Mouse (Mus musculus): ENCODE results near the gene Aven. TPM values are rescaled to one million over a fixed set of nuclear protein-coding genes. Genes with fewer than 3 reads are reported as not detected.

Gene Aven
- polyA plus RNA-seq, 1 experiment from 2014 or later: 14.2 TPM

DNA sequence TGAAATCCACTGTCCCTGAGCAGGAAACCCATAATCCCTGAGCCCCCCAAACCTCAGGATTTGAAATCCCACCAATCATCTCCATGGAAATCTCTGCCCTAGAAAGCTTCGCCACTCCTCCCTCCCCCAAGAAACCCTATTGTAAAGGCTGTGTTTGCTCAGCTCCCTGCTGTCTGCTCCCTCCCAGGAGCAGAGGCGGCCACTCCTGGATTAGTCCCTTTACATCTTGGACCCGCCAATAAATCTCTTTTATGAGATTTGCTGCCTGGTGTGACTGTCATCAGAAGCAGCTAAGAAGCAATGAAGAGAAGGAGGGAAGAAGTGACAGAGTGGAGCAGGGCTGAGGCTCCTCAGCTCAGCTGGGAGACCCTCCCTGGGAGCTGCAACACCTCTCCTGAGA is 124.4 kb downstream of the Aven start:
- Histone ChIP-seq H3K4me2 (no peak overlapping the region), H3K4me3 (no peak overlapping the region), H3K36me3 (no peaks in the 10 kb centered on the region), H3K4me1 (no peaks in the 10 kb centered on the region; the same call in 1 of the 2 replicates), H3K27me3 (replicated peaks) (no peaks in the 10 kb centered on the region), H3K27ac (no peak overlapping the region), H3K9me3 (replicated peaks) (no peaks in the 10 kb centered on the region), H3K9ac (no peak overlapping the region)
- no peak; the same call in 1 of the 2 replicates for ATAC-seq
- WGBS (ENCODE audit: insufficient replicate concordance): 50% methylated on average over 3 of the region's 3 CpGs

DNA sequence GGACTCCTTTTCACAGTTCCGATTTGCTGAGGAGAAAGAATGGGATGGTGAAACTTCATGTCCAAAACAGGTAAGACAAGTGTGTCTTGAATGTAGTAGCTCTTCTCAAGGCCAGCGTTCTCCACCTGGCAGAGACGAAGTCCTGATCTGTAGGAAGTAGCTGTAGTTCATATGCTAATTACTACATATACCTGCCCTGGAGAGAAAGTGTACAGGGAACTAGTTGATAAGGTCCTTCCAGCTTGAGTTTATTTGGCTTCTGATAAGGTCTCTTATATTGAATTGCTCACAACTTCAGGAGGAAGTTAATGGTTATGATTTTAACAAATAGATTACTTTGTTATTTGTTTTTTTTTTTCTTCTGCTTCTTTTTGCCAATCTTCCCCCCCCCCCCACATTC is 132.4 kb downstream of the Aven start:
- Histone ChIP-seq H3K9me3 (replicated peaks) (no peaks in the 10 kb centered on the region), H3K27me3 (replicated peaks) (no peaks in the 10 kb centered on the region), H3K4me1 (no peaks in the 10 kb centered on the region; the same call in 1 of the 2 replicates), H3K4me3 (no peak overlapping the region), H3K4me2 (no peak overlapping the region), H3K36me3 (no peaks in the 10 kb centered on the region), H3K27ac (no peak overlapping the region), H3K9ac (no peak overlapping the region)
- ATAC-seq: no peak
- 77% methylated on average over 3 of the region's 3 CpGs for WGBS (ENCODE audit: insufficient replicate concordance)

DNA sequence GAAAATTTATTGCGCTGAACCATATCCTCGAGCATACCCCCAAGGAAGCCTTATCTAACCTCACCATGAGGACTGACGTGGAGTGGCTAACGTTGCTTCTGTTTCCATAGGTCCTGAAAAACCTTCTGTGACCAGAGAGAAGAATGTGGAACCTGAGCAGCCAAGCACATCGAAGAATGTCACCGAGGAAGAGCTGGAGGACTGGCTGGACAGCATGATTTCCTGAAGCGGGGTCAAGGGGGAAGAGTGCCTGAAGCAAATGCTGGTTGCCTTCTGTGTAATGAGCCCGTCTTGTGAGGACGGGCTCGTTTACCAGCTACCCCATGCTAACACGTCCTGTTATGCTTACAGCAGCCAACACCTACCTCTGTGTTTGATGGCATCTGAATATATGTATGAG is 137.9 kb downstream of the Aven start:
- no peak for ATAC-seq
- H3K4me2 ChIP-seq: no peak overlapping the region
- 71% methylated on average over 11 of the region's 11 CpGs for whole genome bisulfite sequencing (ENCODE audit: insufficient replicate concordance)
- no peaks in the 10 kb centered on the region for H3K9me3 ChIP-seq (replicated peaks)
- peaks cover 16% of the 10 kb centered on the region for H3K36me3 ChIP-seq
- H3K4me3 ChIP-seq: no peak overlapping the region
- no peaks in the 10 kb centered on the region for H3K4me1 ChIP-seq
- no peak overlapping the region for H3K9ac ChIP-seq
- no peaks in the 10 kb centered on the region for H3K27me3 ChIP-seq (replicated peaks)
- no peak overlapping the region for H3K27ac ChIP-seq

DNA sequence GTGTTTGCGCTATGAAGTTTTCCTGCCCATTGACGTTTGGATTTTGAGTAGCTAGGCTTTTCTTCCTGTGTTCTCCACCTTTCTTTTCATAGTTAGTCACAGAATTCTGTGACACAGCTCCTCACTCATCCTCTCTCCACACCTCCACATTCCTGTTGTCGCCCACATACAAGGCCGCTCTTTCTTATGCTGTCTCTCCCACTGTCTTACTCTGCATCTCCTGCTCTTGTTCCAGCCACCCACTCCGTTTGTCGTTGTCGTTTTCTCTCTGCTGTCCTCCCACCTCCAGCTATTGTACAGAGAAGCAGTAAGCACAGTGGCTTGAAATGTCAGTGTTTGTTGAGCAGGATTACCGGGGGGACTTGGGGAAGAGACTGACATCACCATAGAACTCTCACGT is 139.8 kb downstream of the Aven start:
- H3K36me3 ChIP-seq: peaks cover 16% of the 10 kb centered on the region
- no peaks in the 10 kb centered on the region for H3K27me3 ChIP-seq (replicated peaks)
- H3K27ac ChIP-seq: no peak overlapping the region
- ATAC-seq: no peak
- WGBS (ENCODE audit: insufficient replicate concordance): 83% methylated on average over 9 of the region's 9 CpGs
- no peak overlapping the region for H3K4me2 ChIP-seq
- no peak overlapping the region for H3K9ac ChIP-seq
- H3K4me3 ChIP-seq: no peak overlapping the region
- no peaks in the 10 kb centered on the region for H3K4me1 ChIP-seq
- H3K9me3 ChIP-seq (replicated peaks): no peaks in the 10 kb centered on the region

DNA sequence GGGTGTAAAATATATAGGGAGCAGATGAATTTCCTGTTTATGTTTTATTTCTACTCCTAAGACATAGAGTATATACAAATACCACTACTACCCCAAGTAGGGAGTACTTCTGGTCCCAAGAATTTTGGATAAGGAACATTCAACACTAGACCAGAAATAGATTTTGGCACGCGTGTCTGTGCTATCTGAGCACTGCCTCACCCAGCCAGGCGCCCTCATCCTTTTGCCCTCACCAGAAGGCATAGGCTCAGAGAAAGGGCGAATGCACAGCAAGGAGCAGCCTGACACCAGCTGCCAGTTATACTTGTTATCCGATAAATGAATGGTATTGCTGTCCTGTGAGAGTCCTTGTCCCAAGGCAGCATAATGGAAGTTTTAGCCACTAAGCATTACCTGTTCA is 144.4 kb downstream of the Aven start:
- Histone ChIP-seq H3K27me3 (replicated peaks) (no peaks in the 10 kb centered on the region), H3K4me2 (no peak overlapping the region), H3K9ac (no peak overlapping the region), H3K27ac (no peak overlapping the region), H3K4me3 (no peak overlapping the region), H3K4me1 (no peaks in the 10 kb centered on the region), H3K9me3 (replicated peaks) (no peaks in the 10 kb centered on the region), H3K36me3 (0 out of 2 replicates have a peak, but pooled peaks cover under 1% of the 10 kb centered on the region)
- no peak for ATAC-seq
- 84% methylated on average over 5 of the region's 5 CpGs for WGBS (ENCODE audit: insufficient replicate concordance)

DNA sequence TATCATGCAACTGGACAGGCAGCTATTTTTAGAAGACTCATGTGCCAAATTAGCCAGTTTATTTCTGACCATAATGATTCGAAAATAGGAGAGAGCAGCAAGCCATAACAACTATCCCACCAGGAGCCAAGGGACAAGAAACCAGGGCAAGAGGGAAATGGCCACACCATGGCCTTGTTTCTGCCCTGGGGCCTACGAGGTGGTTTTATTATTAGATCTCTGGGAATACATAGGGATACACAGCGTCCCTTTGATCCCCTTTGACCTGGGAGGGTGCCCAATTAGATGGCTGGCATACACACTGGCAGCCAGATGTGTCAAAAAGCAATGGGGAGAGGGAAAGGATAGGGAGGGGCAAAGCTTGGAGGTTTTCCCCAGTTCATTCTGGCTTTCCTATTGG is 161.1 kb downstream of the Aven start:
- H3K9ac ChIP-seq: no peak overlapping the region
- no peaks in the 10 kb centered on the region for H3K27me3 ChIP-seq (replicated peaks)
- no peak overlapping the region for H3K4me2 ChIP-seq
- H3K9me3 ChIP-seq (replicated peaks): no peaks in the 10 kb centered on the region
- 58% methylated on average over 3 of the region's 3 CpGs for WGBS (ENCODE audit: insufficient replicate concordance)
- no peak overlapping the region for H3K27ac ChIP-seq
- H3K36me3 ChIP-seq: no peaks in the 10 kb centered on the region
- no peak overlapping the region for H3K4me3 ChIP-seq
- no peaks in the 10 kb centered on the region for H3K4me1 ChIP-seq
- ATAC-seq: no peak

DNA sequence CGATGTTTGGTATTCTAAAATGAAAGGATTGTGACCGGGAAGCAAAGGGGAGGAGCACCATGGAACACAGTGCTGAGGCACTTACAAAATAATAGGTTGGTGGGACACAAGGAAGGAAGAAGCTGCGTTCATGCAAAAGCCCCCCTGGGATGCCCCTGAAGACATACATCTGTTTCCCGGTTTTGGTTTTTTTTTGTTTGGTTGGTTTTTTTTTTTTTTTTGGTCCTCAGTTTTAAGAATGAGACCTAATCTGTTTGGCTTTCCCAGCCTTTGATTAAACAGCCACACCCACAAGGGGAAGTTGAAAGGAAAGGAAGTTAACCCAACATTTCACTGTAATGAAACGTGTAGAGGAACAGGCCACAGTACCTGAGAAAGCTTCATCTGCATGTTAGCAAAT is 163.4 kb downstream of the Aven start:
- no peaks in the 10 kb centered on the region for H3K27me3 ChIP-seq (replicated peaks)
- H3K36me3 ChIP-seq: no peaks in the 10 kb centered on the region
- WGBS (ENCODE audit: insufficient replicate concordance): 52% methylated on average over 5 of the region's 5 CpGs
- no peaks in the 10 kb centered on the region for H3K9me3 ChIP-seq (replicated peaks)
- H3K4me1 ChIP-seq: no peaks in the 10 kb centered on the region
- H3K27ac ChIP-seq: no peak overlapping the region
- no peak for ATAC-seq
- H3K4me3 ChIP-seq: no peak overlapping the region
- no peak overlapping the region for H3K9ac ChIP-seq
- H3K4me2 ChIP-seq: no peak overlapping the region

DNA sequence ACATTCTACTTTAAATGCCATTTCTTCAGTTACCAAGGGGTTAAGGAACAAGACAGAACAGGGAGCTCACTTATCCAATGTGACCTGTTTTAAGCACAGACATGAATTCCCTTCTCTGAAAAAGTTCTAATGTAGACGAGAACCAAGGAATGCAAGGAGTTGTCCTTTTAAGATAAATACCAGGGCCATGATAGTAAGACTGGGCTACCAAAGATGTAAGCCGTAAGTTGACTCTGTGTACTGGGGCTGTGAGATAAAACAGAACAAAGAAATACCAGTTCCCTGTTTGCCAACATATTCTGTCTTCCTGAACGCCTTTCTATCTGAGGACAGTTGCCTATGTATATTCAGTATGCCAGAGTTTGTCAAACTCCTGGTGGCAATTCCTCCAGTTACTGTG is 176.7 kb downstream of the Aven start:
- ATAC-seq: no peak
- no peaks in the 10 kb centered on the region for H3K4me1 ChIP-seq
- no peak overlapping the region for H3K9ac ChIP-seq
- H3K36me3 ChIP-seq: no peaks in the 10 kb centered on the region
- H3K4me2 ChIP-seq: no peak overlapping the region
- H3K9me3 ChIP-seq (replicated peaks): no peaks in the 10 kb centered on the region
- no peak overlapping the region for H3K27ac ChIP-seq
- H3K4me3 ChIP-seq: no peak overlapping the region
- 24% methylated on average over 3 of the region's 3 CpGs for WGBS (ENCODE audit: insufficient replicate concordance)
- no peaks in the 10 kb centered on the region for H3K27me3 ChIP-seq (replicated peaks)

DNA sequence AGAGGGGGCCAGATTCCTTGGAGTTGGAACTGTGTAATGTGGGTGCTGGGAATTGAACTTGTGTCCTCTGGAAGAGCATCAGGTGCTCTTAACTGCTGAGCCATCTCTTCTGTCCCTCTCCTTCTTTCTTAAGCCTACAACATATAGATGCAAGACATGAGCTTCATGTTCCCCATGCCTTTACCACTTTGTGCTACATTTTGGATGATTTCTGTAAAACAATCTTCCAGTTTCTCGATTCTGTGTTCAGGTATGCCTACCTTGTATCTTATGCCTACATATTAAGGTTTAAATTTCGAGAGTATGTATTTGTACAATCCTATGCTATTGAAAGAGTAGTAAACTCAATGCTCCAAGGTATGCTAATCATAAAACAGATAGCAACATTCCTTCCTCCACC is 183.4 kb downstream of the Aven start:
- H3K27ac ChIP-seq: no peak overlapping the region
- H3K9me3 ChIP-seq (replicated peaks): no peaks in the 10 kb centered on the region
- WGBS (ENCODE audit: insufficient replicate concordance): 68% methylated on average over 2 of the region's 2 CpGs
- H3K4me3 ChIP-seq: no peak overlapping the region
- H3K4me1 ChIP-seq: no peaks in the 10 kb centered on the region
- H3K9ac ChIP-seq: no peak overlapping the region
- H3K4me2 ChIP-seq: no peak overlapping the region
- no peaks in the 10 kb centered on the region for H3K36me3 ChIP-seq
- no peaks in the 10 kb centered on the region for H3K27me3 ChIP-seq (replicated peaks)
- ATAC-seq: no peak

DNA sequence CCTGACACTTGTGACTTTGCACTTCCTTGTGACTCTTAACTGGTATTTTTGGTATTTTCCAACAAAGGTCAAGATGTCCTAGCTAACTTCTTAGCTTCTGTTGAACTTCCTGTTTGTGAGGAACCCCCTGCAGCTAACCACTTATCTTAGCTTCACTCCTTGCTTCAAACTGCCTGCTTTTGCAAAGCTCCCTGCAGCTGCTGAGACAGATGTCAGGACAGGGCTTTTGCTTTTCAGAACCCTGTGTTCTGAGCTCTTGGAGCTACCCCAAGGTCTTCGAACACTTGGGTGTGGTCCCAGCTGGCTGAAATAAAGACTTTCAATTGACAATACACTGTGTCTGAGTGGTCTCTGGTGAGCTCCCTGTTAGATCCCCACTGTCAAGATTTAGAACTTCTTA is 184.0 kb downstream of the Aven start:
- H3K4me3 ChIP-seq: no peak overlapping the region
- no peaks in the 10 kb centered on the region for H3K27me3 ChIP-seq (replicated peaks)
- no peak overlapping the region for H3K9ac ChIP-seq
- H3K36me3 ChIP-seq: no peaks in the 10 kb centered on the region
- no peak overlapping the region for H3K4me2 ChIP-seq
- ATAC-seq: peak; percentile 65
- H3K9me3 ChIP-seq (replicated peaks): no peaks in the 10 kb centered on the region
- 11% methylated on average over 1 of the region's 1 CpGs for WGBS (ENCODE audit: insufficient replicate concordance)
- no peak overlapping the region for H3K27ac ChIP-seq
- H3K4me1 ChIP-seq: no peaks in the 10 kb centered on the region

DNA sequence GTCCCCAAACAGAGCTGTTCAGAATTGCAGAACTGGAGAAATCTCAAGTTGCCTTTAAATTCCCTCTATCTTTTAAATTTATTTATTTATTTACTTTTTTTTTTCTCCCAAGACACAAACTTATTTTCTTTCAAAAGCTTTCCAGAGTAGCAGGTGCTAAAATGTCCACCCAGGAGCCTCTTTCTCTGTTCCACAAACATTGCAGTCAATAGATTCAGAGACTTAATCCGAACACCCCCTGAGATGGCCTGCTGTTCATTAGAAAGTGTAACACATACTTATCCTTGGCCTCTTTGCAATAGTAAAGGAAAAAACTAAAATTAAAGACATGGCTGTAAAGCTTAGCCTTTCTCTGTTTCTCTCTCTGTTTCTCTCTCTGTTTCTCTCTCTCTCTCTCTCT is 184.5 kb downstream of the Aven start:
- no peak overlapping the region for H3K4me2 ChIP-seq
- no peaks in the 10 kb centered on the region for H3K9me3 ChIP-seq (replicated peaks)
- H3K36me3 ChIP-seq: no peaks in the 10 kb centered on the region
- H3K4me1 ChIP-seq: no peaks in the 10 kb centered on the region
- H3K27ac ChIP-seq: no peak overlapping the region
- 76% methylated on average over 1 of the region's 1 CpGs for WGBS (ENCODE audit: insufficient replicate concordance)
- H3K27me3 ChIP-seq (replicated peaks): no peaks in the 10 kb centered on the region
- H3K4me3 ChIP-seq: no peak overlapping the region
- ATAC-seq: no peak
- no peak overlapping the region for H3K9ac ChIP-seq

DNA sequence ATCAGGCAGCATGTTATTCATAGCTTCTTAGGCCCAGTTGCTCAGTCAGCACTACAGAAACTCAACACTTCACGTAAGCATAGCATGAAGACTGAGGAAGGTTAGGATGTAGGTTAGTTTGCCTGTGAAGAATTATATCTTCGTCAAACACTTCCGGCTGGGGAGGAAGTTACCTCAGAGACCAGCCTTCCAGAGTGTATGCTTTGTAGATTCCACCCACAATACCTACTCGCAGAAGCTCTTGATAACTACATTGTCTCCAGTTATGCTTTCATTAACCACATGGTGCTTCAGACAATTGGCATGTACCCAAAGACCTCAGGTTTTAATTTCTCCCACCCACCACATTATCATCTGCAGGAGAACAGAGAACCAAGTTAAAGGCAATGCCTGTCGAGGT is 189.1 kb downstream of the Aven start:
- Histone ChIP-seq H3K27ac (no peak overlapping the region), H3K9me3 (replicated peaks) (no peaks in the 10 kb centered on the region), H3K9ac (no peak overlapping the region), H3K4me2 (no peak overlapping the region), H3K36me3 (no peaks in the 10 kb centered on the region), H3K4me1 (no peaks in the 10 kb centered on the region), H3K27me3 (replicated peaks) (no peaks in the 10 kb centered on the region), H3K4me3 (no peak overlapping the region)
- WGBS (ENCODE audit: insufficient replicate concordance): 59% methylated on average over 5 of the region's 5 CpGs
- ATAC-seq: no peak

Data from liver, embryonic 12.5 days (tissue).